Mouse (Mus musculus) ES-E14 (cell line): ENCODE data around the gene Pdxp.

Source experiments
- CHD2 ChIP-seq: IDR thresholded peaks from 2 replicates; pipeline ENCODE4 v1.6.1; 2014; ENCODE audit warnings: mild to moderate bottlenecking, low read depth, low read length, inconsistent platforms
- HCFC1 ChIP-seq: IDR thresholded peaks from 2 replicates; pipeline ENCODE4 v1.6.1; 2012; ENCODE audit warnings: low read length, inconsistent platforms, borderline replicate concordance; ENCODE audit not compliant: insufficient read depth

DNA sequence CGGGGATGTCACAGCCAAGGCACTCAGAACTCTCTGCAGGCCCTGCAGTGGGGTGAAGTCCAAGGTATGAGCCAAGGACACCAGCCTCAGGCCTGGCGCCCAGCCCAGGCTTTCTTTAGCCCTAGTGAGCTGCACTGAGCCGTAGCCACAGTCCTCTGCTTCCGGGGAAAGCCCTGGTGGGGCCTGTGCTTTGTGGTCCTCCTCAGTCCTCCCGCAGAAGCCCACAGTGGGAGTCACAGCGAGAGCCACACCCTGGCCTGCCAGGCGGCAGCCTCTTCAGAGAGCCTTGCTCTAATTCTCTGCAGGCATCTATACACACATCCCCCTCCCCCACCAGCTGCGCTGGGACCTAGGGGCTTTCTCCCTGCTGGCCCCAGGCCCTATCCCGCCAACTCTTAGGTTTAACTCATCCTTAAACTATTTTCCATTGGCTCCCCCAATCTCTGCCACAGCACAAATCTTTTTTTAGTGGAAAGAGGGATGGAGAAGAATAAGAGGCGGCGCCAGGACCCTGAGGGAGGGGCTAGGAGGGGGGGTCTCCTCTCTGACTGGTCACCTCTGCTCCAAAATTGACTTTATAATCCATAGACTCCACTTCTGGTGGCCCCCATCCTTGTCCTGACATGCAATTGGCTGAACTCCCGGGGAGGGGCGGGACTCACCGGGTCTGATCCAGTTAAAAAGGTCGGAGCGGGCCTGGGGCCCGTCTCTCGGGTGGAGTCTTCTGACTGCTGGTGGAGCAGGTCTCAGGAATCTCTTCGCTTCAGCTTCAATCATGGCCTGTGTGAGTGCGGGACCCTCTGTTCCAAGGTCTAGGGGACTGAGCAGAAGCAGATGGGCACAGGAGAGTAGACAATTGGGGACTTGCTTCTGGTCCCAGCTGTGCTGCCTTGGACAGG is 12.6 kb downstream of the Pdxp start, which contains the start of gene Lgals1:
- TF ChIP-seq CHD2 (no peak), HCFC1 (no peak)
